Mouse (Mus musculus): Measurements from ENCODE around the gene Smox. TPM values are rescaled to one million over a fixed set of nuclear protein-coding genes. Genes with fewer than 3 reads are reported as not detected.

Smox gene
- polyA plus RNA-seq, 1 experiment from 2014 or later: 35.7 TPM

- Histone ChIP-seq H3K9me3 (replicated peaks; ENCODE audit: control insufficient read depth, low read length) (no peaks in the 10 kb centered on the region), H3K4me2 (ENCODE audit: low read depth, low read length) (no peak overlapping the region), H3K27ac (ENCODE audit: low read length) (no peak overlapping the region), H3K36me3 (ENCODE audit: control insufficient read depth, insufficient read depth, low read length) (no peaks in the 10 kb centered on the region), H3K27me3 (ENCODE audit: control insufficient read depth, insufficient read depth, low read length) (no peaks in the 10 kb centered on the region), H3K4me3 (replicated peaks; ENCODE audit: low read length) (no peak overlapping the region), H3K9ac (ENCODE audit: low read length) (no peak overlapping the region), H3K4me1 (ENCODE audit: control insufficient read depth, insufficient read depth, low read length) (peaks cover 24% of the 10 kb centered on the region; the same call in 1 of the 2 replicates)
- ATAC-seq (ENCODE audit: insufficient read depth, low FRiP score): 0 out of 2 replicates have a peak, but pooled peaks have one; percentile 12
- 65% methylated on average over 5 of the region's 5 CpGs for WGBS
These were observed 8.1 kb downstream of the Smox start for GRCm38 (mm10) chr2:131499290-131499845.

- Histone ChIP-seq H3K4me1 (ENCODE audit: control insufficient read depth, insufficient read depth, low read length) (peaks cover 33% of the 10 kb centered on the region), H3K9ac (ENCODE audit: low read length) (no peak overlapping the region), H3K27me3 (ENCODE audit: control insufficient read depth, insufficient read depth, low read length) (no peaks in the 10 kb centered on the region), H3K36me3 (ENCODE audit: control insufficient read depth, insufficient read depth, low read length) (no peaks in the 10 kb centered on the region), H3K4me3 (replicated peaks; ENCODE audit: low read length) (no peak overlapping the region), H3K9me3 (replicated peaks; ENCODE audit: control insufficient read depth, low read length) (no peaks in the 10 kb centered on the region), H3K4me2 (ENCODE audit: low read depth, low read length) (no peak overlapping the region), H3K27ac (ENCODE audit: low read length) (no peak overlapping the region)
- WGBS: 60% methylated on average over 5 of the region's 5 CpGs
- no peak for ATAC-seq (ENCODE audit: insufficient read depth, low FRiP score)
These were observed 10.6 kb downstream of the Smox start for GRCm38 (mm10) chr2:131501886-131502285.

- peaks cover 27% of the 10 kb centered on the region; the same call in 1 of the 2 replicates for H3K4me1 ChIP-seq (ENCODE audit: control insufficient read depth, insufficient read depth, low read length)
- no peaks in the 10 kb centered on the region for H3K27me3 ChIP-seq (ENCODE audit: control insufficient read depth, insufficient read depth, low read length)
- no peaks in the 10 kb centered on the region for H3K36me3 ChIP-seq (ENCODE audit: control insufficient read depth, insufficient read depth, low read length)
- H3K4me3 ChIP-seq (replicated peaks; ENCODE audit: low read length): no peak overlapping the region
- ATAC-seq (ENCODE audit: insufficient read depth, low FRiP score): no peak
- H3K27ac ChIP-seq (ENCODE audit: low read length): no peak overlapping the region
- no peak overlapping the region for H3K4me2 ChIP-seq (ENCODE audit: low read depth, low read length)
- WGBS: 74% methylated on average over 5 of the region's 5 CpGs
- H3K9me3 ChIP-seq (replicated peaks; ENCODE audit: control insufficient read depth, low read length): no peaks in the 10 kb centered on the region
- H3K9ac ChIP-seq (ENCODE audit: low read length): no peak overlapping the region
These were observed 11.3 kb downstream of the Smox start for GRCm38 (mm10) chr2:131502561-131502960.

GRCm38 (mm10) chr2:131505431-131505830, 14.1 kb downstream of the Smox start:
- no peak for ATAC-seq (ENCODE audit: insufficient read depth, low FRiP score)
- no peaks in the 10 kb centered on the region for H3K36me3 ChIP-seq (ENCODE audit: control insufficient read depth, insufficient read depth, low read length)
- H3K27ac ChIP-seq (ENCODE audit: low read length): no peak overlapping the region
- H3K4me3 ChIP-seq (replicated peaks; ENCODE audit: low read length): no peak overlapping the region
- no peaks in the 10 kb centered on the region for H3K9me3 ChIP-seq (replicated peaks; ENCODE audit: control insufficient read depth, low read length)
- no peak overlapping the region for H3K9ac ChIP-seq (ENCODE audit: low read length)
- peaks cover 36% of the 10 kb centered on the region for H3K4me1 ChIP-seq (ENCODE audit: control insufficient read depth, insufficient read depth, low read length)
- H3K4me2 ChIP-seq (ENCODE audit: low read depth, low read length): no peak overlapping the region
- H3K27me3 ChIP-seq (ENCODE audit: control insufficient read depth, insufficient read depth, low read length): no peaks in the 10 kb centered on the region

- peaks cover 30% of the 10 kb centered on the region for H3K4me1 ChIP-seq (ENCODE audit: control insufficient read depth, insufficient read depth, low read length)
- H3K4me2 ChIP-seq (ENCODE audit: low read depth, low read length): no peak overlapping the region
- peak overlapping the region; percentile 31; the same call in 1 of the 2 replicates for H3K27ac ChIP-seq (ENCODE audit: low read length)
- ATAC-seq (ENCODE audit: insufficient read depth, low FRiP score): peak; percentile 65; the same call in 1 of the 2 replicates
- no peaks in the 10 kb centered on the region for H3K36me3 ChIP-seq (ENCODE audit: control insufficient read depth, insufficient read depth, low read length)
- H3K27me3 ChIP-seq (ENCODE audit: control insufficient read depth, insufficient read depth, low read length): no peaks in the 10 kb centered on the region
- no peaks in the 10 kb centered on the region for H3K9me3 ChIP-seq (replicated peaks; ENCODE audit: control insufficient read depth, low read length)
- H3K9ac ChIP-seq (ENCODE audit: low read length): 0 out of 2 replicates have a peak overlapping the region, but pooled peaks have one; percentile 33
- 35% methylated on average over 3 of the region's 3 CpGs for WGBS
- H3K4me3 ChIP-seq (replicated peaks; ENCODE audit: low read length): no peak overlapping the region
These were observed 15.1 kb downstream of the Smox start for GRCm38 (mm10) chr2:131506358-131506757.

- Histone ChIP-seq H3K27me3 (ENCODE audit: control insufficient read depth, insufficient read depth, low read length) (no peaks in the 10 kb centered on the region), H3K4me2 (ENCODE audit: low read depth, low read length) (no peak overlapping the region), H3K27ac (ENCODE audit: low read length) (no peak overlapping the region), H3K4me3 (replicated peaks; ENCODE audit: low read length) (no peak overlapping the region), H3K4me1 (ENCODE audit: control insufficient read depth, insufficient read depth, low read length) (peaks cover 22% of the 10 kb centered on the region), H3K36me3 (ENCODE audit: control insufficient read depth, insufficient read depth, low read length) (no peaks in the 10 kb centered on the region), H3K9ac (ENCODE audit: low read length) (no peak overlapping the region), H3K9me3 (replicated peaks; ENCODE audit: control insufficient read depth, low read length) (no peaks in the 10 kb centered on the region)
- WGBS: 44% methylated on average over 2 of the region's 2 CpGs
- ATAC-seq (ENCODE audit: insufficient read depth, low FRiP score): no peak
These were observed 17.2 kb downstream of the Smox start for GRCm38 (mm10) chr2:131508501-131508900.

GRCm38 (mm10) chr2:131509671-131510313, 18.5 kb downstream of the Smox start:
- Histone ChIP-seq H3K4me2 (ENCODE audit: low read depth, low read length) (peak overlapping the region; percentile 51), H3K4me3 (replicated peaks; ENCODE audit: low read length) (peak overlapping the region; percentile 21), H3K9me3 (replicated peaks; ENCODE audit: control insufficient read depth, low read length) (no peaks in the 10 kb centered on the region), H3K27me3 (ENCODE audit: control insufficient read depth, insufficient read depth, low read length) (no peaks in the 10 kb centered on the region), H3K27ac (ENCODE audit: low read length) (peak overlapping the region; percentile 9; the same call in 1 of the 2 replicates), H3K9ac (ENCODE audit: low read length) (peak overlapping the region; percentile 55), H3K36me3 (ENCODE audit: control insufficient read depth, insufficient read depth, low read length) (no peaks in the 10 kb centered on the region), H3K4me1 (ENCODE audit: control insufficient read depth, insufficient read depth, low read length) (peaks cover 22% of the 10 kb centered on the region)
- WGBS: 12% methylated on average over 17 of the region's 17 CpGs
- peak; percentile 54; the same call in 1 of the 2 replicates for ATAC-seq (ENCODE audit: insufficient read depth, low FRiP score)

- Histone ChIP-seq H3K36me3 (ENCODE audit: control insufficient read depth, insufficient read depth, low read length) (no peaks in the 10 kb centered on the region), H3K27me3 (ENCODE audit: control insufficient read depth, insufficient read depth, low read length) (no peaks in the 10 kb centered on the region), H3K27ac (ENCODE audit: low read length) (peak overlapping the region; percentile 7; the same call in 1 of the 2 replicates), H3K4me2 (ENCODE audit: low read depth, low read length) (no peak overlapping the region), H3K4me3 (replicated peaks; ENCODE audit: low read length) (no peak overlapping the region), H3K9me3 (replicated peaks; ENCODE audit: control insufficient read depth, low read length) (no peaks in the 10 kb centered on the region), H3K4me1 (ENCODE audit: control insufficient read depth, insufficient read depth, low read length) (peaks cover 25% of the 10 kb centered on the region), H3K9ac (ENCODE audit: low read length) (no peak overlapping the region)
- WGBS: 56% methylated on average over 5 of the region's 5 CpGs
- no peak for ATAC-seq (ENCODE audit: insufficient read depth, low FRiP score)
These were observed 19.2 kb downstream of the Smox start for GRCm38 (mm10) chr2:131510531-131510930.

- WGBS: 40% methylated on average over 2 of the region's 2 CpGs
- Histone ChIP-seq H3K27ac (ENCODE audit: low read length) (no peak overlapping the region), H3K4me2 (ENCODE audit: low read depth, low read length) (no peak overlapping the region), H3K36me3 (ENCODE audit: control insufficient read depth, insufficient read depth, low read length) (no peaks in the 10 kb centered on the region), H3K4me3 (replicated peaks; ENCODE audit: low read length) (no peak overlapping the region), H3K27me3 (ENCODE audit: control insufficient read depth, insufficient read depth, low read length) (no peaks in the 10 kb centered on the region), H3K9ac (ENCODE audit: low read length) (no peak overlapping the region), H3K9me3 (replicated peaks; ENCODE audit: control insufficient read depth, low read length) (no peaks in the 10 kb centered on the region), H3K4me1 (ENCODE audit: control insufficient read depth, insufficient read depth, low read length) (peaks cover 11% of the 10 kb centered on the region)
- ATAC-seq (ENCODE audit: insufficient read depth, low FRiP score): no peak
These were observed 22.2 kb downstream of the Smox start for GRCm38 (mm10) chr2:131513477-131513876.
